Mouse (Mus musculus) stomach, postnatal 0 days (tissue): ENCODE data around the gene Zap70.

Source experiments
- CTCF ChIP-seq: IDR thresholded peaks from 2 replicates; pipeline ENCODE4 v1.5.1; 2016; ENCODE audit warnings: antibody characterized with exemption, low read depth, mild to moderate bottlenecking, moderate library complexity
- EP300 ChIP-seq: optimal IDR thresholded peaks from 2 replicates; pipeline ENCODE3; 2016; ENCODE audit warnings: antibody characterized with exemption

GRCm38 (mm10) chr1:36753932-36754675 is 7.5 kb upstream of the Zap70 start:
- TF ChIP-seq CTCF (no peak), EP300 (no peak)
